Mouse (Mus musculus) forebrain, postnatal 0 days (tissue): ENCODE data around the gene Slc35f4. TPM values are rescaled to one million over a fixed set of nuclear protein-coding genes. Genes with fewer than 3 reads are reported as not detected.
"Not testable (repeated sequence)": the region's sequence is repeated elsewhere in the genome, so short reads cannot be mapped to it uniquely, and the experiment has no call there.

Source experiments
- ATAC-seq: fragments of 200-750 bp; cut with Nextera tagmentation; 2 replicates; pipeline ENCODE4 v1.8.0; 2017; ENCODE audit warnings: mild to moderate bottlenecking, moderate library complexity
- DNase-seq: peaks from one replicate; pipeline ENCODE4 v3.0.0-alpha.2; 2015
- H3K27ac ChIP-seq: fragments of 300-500 bp; sonication (generic); 2 replicates; pipeline ENCODE4 v1.5.1; 2014; ENCODE audit warnings: low read depth, mild to moderate bottlenecking, antibody characterized with exemption, low read length, moderate library complexity, mixed read lengths
- H3K27me3 ChIP-seq: fragments of 300-500 bp; sonication (generic); 2 replicates; pipeline ENCODE4 v1.6.1; 2014; ENCODE audit warnings: mild to moderate bottlenecking, low read length, mixed read lengths; ENCODE audit not compliant: insufficient read depth
- H3K36me3 ChIP-seq: fragments of 300-500 bp; sonication (generic); 2 replicates; pipeline ENCODE4 v1.6.1; 2014; ENCODE audit warnings: mild to moderate bottlenecking, moderate library complexity; ENCODE audit not compliant: insufficient read depth
- H3K4me1 ChIP-seq: fragments of 300-500 bp; sonication (generic); 2 replicates; pipeline ENCODE4 v1.6.1; 2014; ENCODE audit warnings: antibody characterized with exemption; ENCODE audit not compliant: insufficient read depth
- H3K4me2 ChIP-seq: fragments of 300-500 bp; sonication (generic); 2 replicates; pipeline ENCODE4 v1.6.1; 2014; ENCODE audit warnings: low read depth, mild to moderate bottlenecking, moderate library complexity
- H3K4me3 ChIP-seq: fragments of 300-500 bp; sonication (generic); 2 replicates; pipeline ENCODE4 v1.5.1; 2014; ENCODE audit warnings: low read depth, low read length, mixed read lengths
- H3K9ac ChIP-seq: fragments of 300-500 bp; sonication (generic); 2 replicates; pipeline ENCODE4 v1.6.1; 2014; ENCODE audit warnings: mild to moderate bottlenecking
- H3K9me3 ChIP-seq: fragments of 300-500 bp; sonication (generic); 2 replicates; pipeline ENCODE4 v1.6.1; 2016; ENCODE audit warnings: low read length
- CTCF ChIP-seq: sonication (generic); IDR thresholded peaks from 2 replicates; pipeline ENCODE4 v1.5.1; 2016; ENCODE audit warnings: antibody characterized with exemption, control low read depth, low read depth
- WGBS: fragments of 180-500 bp; shearing (Covaris S2); extraction: QIAGEN DNeasy Blood & Tissue Kit; methylation state at CpG from one replicate; pipeline ENCODE4 v1.1.7; 2014; 5-methylcytosine and 5-hydroxymethylcytosine counted together
- polyA plus RNA-seq: library from polyadenylated mRNA; unstranded; fragments of >200 nt; fragmentation: Nextera tagmentation; extraction: Ambion mirVana; gene quantifications from 2 replicates; pipeline ENCODE4 v1.2.1, GENCODE M21; 2015
- total RNA-seq: library from RNA; depleted of rRNA; stranded (reverse); fragments of >200 nt; gene quantifications from 2 replicates; pipeline ENCODE4 v1.2.3, GENCODE M21; 2014

Gene Slc35f4
- total and polyA plus RNA-seq, 2 experiments from 2014 or later = 14.9 to 16.1 TPM

DNA sequence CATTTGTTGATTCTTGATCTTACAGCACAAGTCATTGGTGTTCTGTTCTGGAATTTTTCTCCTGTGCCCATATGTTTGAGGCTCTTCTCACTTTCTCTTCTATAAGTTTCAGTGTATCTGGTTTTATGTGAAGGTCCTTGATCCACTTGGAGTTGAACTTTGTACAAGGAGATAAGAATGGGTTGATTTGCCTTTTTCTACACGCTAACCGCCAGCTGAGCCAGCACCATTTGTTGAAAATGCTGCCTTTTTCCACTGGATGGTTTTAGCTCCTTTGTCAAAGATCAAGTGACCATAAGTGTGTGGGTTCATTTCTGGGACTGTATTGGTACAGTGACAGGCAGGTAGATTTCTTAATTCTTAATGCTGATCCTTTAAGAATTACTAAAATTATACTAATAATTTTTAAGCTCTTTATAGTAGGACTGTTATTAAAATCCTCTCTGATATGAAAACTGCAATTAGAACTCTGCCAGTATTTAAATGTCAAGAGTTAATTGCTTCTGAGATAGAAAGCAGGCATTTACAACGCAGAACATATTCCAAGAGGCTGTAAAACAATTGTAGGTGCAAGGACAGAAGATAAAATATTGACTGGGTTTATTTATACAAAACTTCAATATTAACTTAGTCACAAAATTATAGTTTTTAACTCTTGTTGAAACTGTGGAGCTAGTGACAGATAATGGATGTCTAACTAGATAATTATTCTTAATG lies 235.7 kb downstream of the Slc35f4 start:
- Histone ChIP-seq H3K27me3 (no peaks in the 10 kb centered on the region), H3K27ac (no peak overlapping the region), H3K9ac (no peak overlapping the region), H3K4me3 (no peak overlapping the region), H3K9me3 (no peaks in the 10 kb centered on the region), H3K36me3 (no peaks in the 10 kb centered on the region), H3K4me2 (no peak overlapping the region), H3K4me1 (0 out of 2 replicates have a peak, but pooled peaks cover 6% of the 10 kb centered on the region)
- ATAC-seq (no peak), DNase-seq (no peak)
- TF ChIP-seq CTCF = no peak
- WGBS = 80% methylated on average over 3 of the region's 3 CpGs

DNA sequence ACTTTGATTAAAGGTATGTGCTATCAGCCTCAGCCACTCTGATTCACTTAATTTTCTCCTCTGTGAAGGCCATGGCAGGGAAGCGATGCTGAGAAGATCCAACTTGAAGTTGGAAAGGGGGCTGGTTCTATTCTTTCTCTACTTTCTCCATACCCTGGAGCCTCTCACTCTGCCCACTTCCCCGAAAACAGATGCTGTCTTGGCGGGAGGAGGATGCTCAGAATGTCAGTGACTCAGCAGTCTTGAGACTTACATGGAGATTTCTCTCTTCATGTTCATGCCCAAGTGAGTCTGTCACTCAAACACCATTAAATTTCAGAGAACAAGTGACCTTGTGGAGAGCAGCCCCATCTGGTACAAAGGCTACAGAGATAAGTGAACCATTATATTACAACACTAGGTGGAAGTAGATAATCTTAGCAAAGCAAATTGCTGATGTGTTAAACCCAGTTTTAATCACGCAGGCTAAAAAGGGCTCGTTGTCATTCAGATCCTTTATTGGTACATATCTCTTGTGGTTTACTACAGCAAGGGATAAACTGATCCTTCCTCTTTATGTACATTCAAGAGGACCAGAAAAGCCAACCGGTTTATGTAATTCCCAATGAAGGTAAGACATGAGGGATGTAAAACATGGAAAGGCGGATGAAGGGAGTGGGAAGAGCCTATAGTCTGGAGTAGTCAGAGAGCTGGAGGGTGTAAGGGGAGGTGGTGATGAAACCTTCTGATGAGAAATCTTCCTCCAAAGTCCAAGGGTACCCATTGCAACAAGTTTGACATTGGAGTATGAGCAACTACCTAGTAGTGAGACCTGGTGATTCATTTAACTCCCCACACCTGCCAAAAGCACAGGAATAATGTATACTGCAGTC lies 241.8 kb downstream of the Slc35f4 start:
- Histone ChIP-seq H3K4me2 (no peak overlapping the region), H3K27me3 (no peaks in the 10 kb centered on the region), H3K9me3 (no peaks in the 10 kb centered on the region), H3K4me1 (no peaks in the 10 kb centered on the region), H3K9ac (no peak overlapping the region), H3K36me3 (no peaks in the 10 kb centered on the region), H3K27ac (no peak overlapping the region), H3K4me3 (no peak overlapping the region)
- ATAC-seq = no peak
- no peak for DNase-seq
- no peak for TF ChIP-seq CTCF
- 84% methylated on average over 7 of the region's 7 CpGs for WGBS

DNA sequence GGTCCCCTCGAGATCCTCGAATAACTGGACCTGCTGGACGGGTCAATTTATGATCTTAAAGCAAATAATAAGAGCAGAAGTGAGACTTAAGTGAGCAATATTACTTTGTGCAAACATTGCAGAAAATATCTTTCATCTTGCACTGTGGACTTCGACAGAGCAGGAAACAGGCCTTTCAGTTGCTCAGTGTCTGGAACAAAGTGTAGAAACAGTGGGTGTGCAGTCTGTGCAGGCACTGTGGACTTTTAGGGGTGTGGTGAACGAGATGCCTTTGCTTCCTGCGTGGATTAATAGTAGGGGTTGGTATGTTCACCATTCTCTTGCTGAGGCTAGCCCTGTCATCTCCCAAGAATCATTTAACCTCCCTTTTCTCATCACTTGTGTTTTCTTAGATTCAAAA lies 247.0 kb downstream of the Slc35f4 start:
- Histone ChIP-seq H3K9ac (no peak overlapping the region), H3K36me3 (no peaks in the 10 kb centered on the region), H3K4me2 (no peak overlapping the region), H3K9me3 (no peaks in the 10 kb centered on the region), H3K27me3 (no peaks in the 10 kb centered on the region), H3K27ac (no peak overlapping the region), H3K4me3 (no peak overlapping the region), H3K4me1 (no peaks in the 10 kb centered on the region)
- WGBS = 83% methylated on average over 6 of the region's 6 CpGs
- no peak for TF ChIP-seq CTCF
- DNase-seq (no peak), ATAC-seq (no peak)

DNA sequence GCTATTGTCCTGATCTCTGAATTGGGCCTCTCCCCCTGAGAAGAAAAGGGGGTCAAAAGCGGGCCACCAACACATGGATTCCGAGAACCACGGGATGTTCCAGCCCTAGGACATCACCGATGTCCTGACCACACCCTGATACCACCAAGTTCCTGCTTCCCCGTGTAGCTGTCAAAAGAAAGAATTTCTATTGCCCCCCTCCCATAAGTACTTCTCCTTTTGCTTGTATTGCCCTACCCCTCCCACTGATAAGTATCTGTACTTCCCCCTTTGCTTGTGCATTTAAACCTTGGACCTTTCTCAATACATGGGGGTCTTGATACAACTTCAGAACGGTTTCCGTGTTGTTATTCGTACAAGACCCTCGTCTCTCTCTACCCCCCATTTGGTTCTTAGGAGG lies 247.4 kb downstream of the Slc35f4 start:
- not testable (repeated sequence) for H3K9me3 ChIP-seq, ATAC-seq, H3K4me2 ChIP-seq, H3K4me1 ChIP-seq, H3K4me3 ChIP-seq, DNase-seq, H3K36me3 ChIP-seq, H3K9ac ChIP-seq, H3K27ac ChIP-seq, H3K27me3 ChIP-seq
- 96% methylated on average over 9 of the region's 9 CpGs for WGBS

DNA sequence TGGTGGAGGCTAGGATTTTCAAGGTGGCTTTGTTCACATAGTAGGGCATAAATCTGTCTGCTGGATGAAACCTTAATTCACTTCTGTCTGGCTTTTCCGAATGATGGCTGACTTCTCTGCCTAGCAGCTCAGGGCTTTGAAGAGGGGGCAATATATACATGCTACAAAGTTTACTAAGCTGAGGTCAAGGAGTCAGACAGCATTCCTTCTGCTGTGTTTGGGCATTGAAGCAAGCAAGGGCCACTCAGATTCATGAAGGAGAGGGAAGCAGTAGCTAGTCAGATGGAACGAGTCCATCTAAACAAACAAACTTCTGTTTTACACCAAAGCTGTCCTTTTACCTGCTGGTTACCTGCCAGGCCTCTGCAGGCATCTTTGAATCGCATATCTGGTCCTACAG lies 248.2 kb downstream of the Slc35f4 start:
- Histone ChIP-seq H3K27me3 (no peaks in the 10 kb centered on the region), H3K36me3 (no peaks in the 10 kb centered on the region), H3K4me2 (no peak overlapping the region), H3K27ac (no peak overlapping the region), H3K9ac (no peak overlapping the region), H3K9me3 (no peaks in the 10 kb centered on the region), H3K4me1 (no peaks in the 10 kb centered on the region), H3K4me3 (no peak overlapping the region)
- 83% methylated on average over 3 of the region's 3 CpGs for WGBS
- no peak for TF ChIP-seq CTCF
- no peak for ATAC-seq
- no peak for DNase-seq

DNA sequence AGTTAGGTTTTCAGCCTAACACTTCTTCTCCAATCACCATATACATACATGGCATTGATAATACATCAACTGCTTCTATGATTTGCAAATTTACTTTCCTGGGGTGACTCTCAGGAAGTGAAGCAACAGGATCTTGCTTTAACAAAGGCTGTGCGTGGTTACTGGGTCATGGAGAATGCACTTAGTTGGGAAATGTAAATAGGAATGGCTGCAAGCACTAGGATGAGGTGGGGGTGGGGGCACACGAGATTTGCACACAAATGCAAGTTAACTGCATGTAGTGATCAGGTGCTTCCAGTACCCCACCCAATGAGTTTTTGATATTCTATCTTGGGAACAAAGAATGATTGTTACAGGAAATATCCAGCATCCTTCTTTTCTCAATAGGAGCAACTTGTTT lies 250.5 kb downstream of the Slc35f4 start:
- H3K4me2 ChIP-seq = no peak overlapping the region
- H3K36me3 ChIP-seq = no peaks in the 10 kb centered on the region
- no peak for DNase-seq
- H3K27ac ChIP-seq = no peak overlapping the region
- no peaks in the 10 kb centered on the region for H3K27me3 ChIP-seq
- no peak for TF ChIP-seq CTCF
- H3K4me1 ChIP-seq = no peaks in the 10 kb centered on the region
- H3K4me3 ChIP-seq = no peak overlapping the region
- WGBS = 46% methylated on average over 2 of the region's 2 CpGs
- no peak overlapping the region for H3K9ac ChIP-seq
- no peak for ATAC-seq
- no peaks in the 10 kb centered on the region for H3K9me3 ChIP-seq
